Mouse (Mus musculus) mouse trophoblast stem cell (cell line): Measurements from ENCODE around the gene Polr3g.
"Not testable (repeated sequence)": the region's sequence is repeated elsewhere in the genome, so short reads cannot be mapped to it uniquely, and the experiment has no call there.

Source experiments
- in situ Hi-C, 2 experiments: fragments of 300-500 bp; cut with MseI, MboI; formaldehyde crosslinking; loops; 2 replicates in 1 of 2; 3 replicates in 1 of 2; pipeline ENCODE4 v1.15.1; 2025

The Polr3g gene

DNA sequence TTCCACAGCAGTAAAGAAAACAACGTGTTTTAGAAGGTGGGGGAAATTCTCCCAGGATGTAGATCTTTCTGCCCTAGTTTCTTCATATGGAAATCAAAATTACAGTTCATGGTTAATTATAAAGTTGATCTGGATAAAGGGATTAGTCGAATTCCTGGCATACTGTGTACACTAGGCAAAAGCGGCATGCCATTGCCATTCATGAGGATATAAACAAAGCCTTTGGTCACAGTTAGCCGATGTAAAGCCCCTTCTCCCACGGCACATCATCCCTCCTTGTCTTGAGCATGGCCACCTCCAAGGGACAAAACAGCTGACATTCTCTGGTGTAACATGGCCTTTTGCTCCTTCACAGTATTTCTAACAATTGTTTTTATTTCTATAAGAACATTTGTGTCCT lies 80.2 kb downstream of the Polr3g start:
- in situ Hi-C loops = no loop called here

DNA sequence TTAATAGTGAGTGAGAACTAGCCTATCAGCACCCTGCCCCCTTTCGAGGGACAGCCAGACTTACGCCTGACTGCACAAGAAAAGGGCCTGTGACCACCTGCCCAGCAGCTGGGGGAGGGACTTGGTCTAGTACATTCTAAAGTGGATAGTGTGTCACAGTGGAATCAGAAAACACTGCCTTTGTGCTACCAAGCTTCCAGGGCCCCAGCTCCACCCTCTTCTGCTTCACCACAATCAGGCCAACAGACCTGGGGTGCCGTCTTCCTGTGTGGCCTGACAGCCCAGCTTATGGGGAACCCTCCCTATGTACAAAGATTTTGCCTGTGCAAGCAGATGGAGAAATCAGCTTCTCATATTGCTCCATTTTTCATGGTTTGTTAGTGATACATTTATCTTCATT lies 81.4 kb downstream of the Polr3g start:
- in situ Hi-C loops = no loop called here

DNA sequence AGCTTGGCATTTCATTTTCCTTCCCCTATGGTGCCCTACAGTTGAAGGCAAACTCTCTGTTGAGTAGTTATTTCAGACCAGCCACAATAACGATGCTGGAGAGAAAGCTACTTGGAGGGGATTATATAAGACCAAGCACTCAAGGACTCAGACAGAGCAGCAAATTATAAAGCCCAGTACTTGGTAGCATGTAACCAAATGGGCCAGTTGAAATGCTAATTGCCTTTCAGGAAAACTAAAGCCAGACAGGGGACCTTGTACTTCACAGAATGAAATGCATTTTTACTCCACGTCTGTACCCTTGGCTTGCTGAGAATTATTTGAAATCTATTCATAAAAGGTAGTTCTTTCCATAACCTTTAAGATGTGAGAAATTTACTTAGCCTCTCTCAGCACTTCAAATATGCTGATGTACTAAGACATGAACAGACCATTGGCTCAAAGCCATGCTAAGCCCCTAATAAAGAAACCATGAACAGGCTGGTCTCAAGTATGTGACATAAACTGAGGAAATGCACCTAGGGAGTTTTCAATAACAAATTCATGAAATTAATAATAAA lies 82.1 kb downstream of the Polr3g start:
- in situ Hi-C loops = no loop called here

DNA sequence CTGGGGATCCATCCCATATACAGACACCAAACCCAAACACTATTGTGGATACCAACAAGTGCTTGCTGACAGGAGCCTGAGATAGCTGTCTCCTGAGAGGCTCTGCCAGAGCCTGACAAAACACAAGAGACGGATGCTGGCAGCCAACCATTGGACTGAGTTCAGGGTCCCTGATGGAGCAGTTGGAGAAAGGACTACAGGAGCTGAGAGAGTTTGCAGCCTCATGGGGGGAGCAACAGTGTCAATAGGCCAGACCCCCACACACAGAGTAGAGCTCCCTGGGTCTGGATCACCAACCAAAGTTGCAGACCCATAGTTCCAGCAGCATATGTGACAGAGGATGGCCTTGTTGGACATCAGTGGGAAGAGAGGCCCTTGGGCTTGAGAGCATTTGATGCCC lies 83.0 kb downstream of the Polr3g start:
- in situ Hi-C loops = not testable (repeated sequence)
